Mouse (Mus musculus): ENCODE measurements around the gene Gng13. TPM values are rescaled to one million over a fixed set of nuclear protein-coding genes. Genes with fewer than 3 reads are reported as not detected.

Gng13 gene
- total RNA-seq (2017): not detected in 2 replicates

DNA sequence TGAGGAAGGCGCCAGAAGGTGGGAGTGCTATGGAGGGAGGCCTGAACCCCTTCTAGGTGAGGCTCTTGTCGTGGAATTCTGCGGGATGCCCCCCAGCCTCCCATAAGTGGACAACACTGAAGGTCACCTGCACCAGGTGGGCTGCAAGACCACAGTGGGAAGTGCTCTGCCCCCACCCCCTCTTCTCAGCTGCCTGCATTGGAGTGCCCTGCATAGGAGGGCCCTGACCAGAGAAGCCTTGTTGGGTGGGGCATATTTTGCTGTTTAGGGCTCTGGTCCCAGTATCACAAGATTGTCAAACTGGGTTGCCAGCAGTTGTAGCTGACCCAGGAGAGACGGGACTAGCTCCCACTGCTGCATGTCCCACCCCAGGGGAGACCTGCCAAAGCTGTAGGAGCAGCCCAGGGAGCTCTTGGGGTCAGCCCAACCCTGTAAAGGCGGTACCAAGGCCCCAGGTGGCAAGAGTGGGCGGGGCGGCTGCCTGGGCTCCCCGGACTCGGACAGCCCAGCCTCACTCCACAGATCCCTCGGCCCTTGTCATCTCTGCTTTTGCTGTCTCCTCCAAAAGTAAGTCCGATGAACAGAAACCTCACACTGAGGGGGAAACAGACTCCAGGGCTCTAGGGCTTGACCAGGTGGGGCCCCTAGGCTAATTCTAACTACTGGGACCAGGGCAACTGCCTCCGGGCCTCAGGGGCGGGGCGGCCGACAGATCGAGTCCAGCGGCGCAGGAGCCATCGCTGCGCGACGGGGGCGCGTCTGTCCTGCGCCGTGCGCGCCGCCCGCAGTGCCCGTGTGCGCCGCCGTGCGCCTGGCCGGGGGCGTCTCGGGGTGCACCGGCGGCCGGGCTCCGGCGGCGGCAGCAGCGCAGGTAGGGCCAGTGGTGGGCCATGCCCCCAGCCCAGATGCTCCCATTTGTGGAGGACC is at the start of gene Gng13:
Gene Gng13 (plus strand): TSS at position 461 of the 927 bp plus-strand sequence.
- ATAC-seq (ENCODE audit: extremely low read depth, insufficient number of reproducible peaks, low FRiP score, poor library complexity, severe bottlenecking): no peak

DNA sequence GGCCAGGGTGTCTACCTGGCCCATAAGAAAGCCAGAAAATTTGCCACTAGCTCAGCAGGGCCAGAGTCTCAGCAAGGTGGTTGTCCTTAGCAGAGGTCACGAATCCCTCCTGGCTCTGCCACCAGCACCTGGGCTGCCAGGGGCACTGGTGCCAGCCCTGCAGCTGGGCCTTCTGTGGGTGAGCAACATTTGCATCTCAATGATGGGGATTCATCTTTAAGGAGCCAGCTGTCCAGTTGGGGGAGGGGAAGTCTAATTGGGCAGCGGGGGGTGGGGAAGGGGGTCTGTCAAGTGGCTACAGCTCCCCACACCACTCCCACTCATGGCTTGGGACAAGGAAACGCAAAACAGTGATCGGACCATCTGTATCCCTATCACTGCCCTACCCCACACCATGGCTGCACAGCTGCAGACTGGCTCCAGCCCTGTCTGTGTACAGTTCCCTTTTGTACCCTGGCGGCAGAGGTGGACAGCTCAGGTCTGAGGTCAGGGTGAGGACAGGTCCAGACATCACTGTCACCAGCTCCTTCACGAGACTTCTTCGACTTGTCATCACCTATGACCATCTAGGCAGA is 48.4 kb upstream of the Gng13 start:
- ATAC-seq (ENCODE audit: extremely low read depth, insufficient number of reproducible peaks, low FRiP score, poor library complexity, severe bottlenecking): no peak

DNA sequence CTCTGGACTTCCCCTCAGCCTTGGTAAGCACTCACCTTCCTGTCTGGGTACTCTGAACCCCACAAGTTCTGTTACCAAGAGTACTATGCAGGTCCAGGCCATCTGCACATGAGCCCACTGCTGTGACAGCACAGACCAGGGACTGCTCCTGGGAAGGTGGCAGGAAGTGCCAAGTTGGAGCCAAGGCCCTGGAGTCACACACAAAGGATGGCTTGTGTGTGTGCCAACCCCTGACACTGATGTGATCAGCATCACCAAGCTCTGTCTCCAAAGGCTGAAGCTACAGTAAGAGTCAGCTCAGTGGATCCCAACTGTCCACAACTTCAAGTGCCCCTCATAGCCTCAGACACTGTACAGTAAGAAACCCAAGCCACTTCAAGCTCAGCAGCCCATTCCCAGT is 44.0 kb upstream of the Gng13 start:
- no peak for ATAC-seq (ENCODE audit: extremely low read depth, insufficient number of reproducible peaks, low FRiP score, poor library complexity, severe bottlenecking)

DNA sequence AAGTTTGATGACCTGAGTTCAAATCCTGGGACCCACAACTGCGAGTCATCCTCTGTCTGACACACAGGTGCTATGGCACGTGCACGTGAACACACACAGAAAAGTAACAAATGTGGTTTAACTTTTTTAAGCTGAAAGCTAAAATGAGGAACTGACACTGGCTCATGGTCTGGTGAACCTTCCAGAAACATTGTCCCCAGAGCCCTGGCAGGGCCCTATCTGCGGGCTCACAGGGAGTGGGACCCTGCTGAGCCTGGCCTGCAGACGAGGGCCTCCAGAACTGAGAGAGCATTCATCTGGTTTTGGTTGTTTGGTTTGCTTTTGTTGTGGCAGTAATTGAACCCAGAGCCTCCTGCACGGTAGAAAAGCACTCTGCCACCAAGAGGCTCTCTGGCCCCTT is 39.0 kb upstream of the Gng13 start:
- ATAC-seq (ENCODE audit: extremely low read depth, insufficient number of reproducible peaks, low FRiP score, poor library complexity, severe bottlenecking): peak; percentile 51

DNA sequence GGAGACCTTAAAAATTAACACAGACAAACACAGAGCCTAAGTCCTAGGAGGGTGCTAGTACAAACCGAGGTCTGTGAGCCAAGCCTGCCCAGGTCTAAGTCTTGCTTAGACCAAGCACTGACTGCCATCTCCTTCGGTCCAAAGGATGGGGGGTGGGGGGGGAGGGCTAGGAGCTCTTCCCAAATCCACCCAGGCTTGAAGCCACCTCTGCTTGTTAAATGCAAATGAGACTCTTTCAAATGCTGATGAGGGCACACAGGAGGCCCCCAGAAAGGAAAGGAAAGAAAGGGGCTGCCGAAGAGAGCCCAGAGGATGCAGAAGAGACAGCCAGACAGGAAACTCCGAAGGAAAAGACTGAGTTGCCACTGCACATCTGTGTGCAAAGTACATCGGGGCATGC is 37.2 kb upstream of the Gng13 start:
- no peak for ATAC-seq (ENCODE audit: extremely low read depth, insufficient number of reproducible peaks, low FRiP score, poor library complexity, severe bottlenecking)

DNA sequence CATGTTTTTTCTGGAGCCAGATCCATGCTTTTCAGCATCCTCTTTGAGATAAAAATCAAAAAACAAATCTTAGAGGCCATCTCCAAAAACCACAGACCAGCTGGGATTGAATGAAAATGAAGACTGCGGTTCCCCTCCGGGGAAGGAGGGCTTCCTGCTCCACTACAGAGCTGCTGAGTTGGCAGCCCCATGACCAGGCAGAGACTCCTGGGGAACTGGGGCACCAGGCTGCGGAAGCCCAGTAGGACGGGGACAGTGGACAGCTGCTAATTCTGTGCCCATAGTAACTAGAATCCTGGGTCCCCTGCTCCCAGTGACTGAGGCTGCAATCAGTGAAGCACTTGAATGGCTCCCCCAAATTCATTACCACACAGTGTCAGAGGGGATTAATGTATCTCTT is 35.3 kb upstream of the Gng13 start:
- ATAC-seq (ENCODE audit: extremely low read depth, insufficient number of reproducible peaks, low FRiP score, poor library complexity, severe bottlenecking): no peak

DNA sequence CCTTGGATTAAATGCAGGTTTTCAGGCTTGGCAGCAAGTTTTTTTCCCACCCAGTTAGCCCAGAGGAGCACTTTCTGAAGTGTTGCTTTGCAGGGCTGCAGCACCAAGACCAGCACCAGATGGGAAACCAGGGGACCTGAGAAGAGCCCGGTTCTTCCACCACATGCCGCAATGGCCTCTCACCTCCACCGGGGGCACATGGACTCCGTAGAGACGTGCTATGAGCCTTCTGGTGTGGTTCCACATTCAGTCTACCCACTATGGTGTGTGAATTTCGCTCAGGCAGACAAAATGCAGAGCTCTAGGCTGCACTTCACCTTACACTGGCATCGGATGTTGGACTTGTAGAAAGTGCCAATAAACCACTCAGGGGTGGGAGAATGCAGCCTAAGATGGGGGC is 30.6 kb upstream of the Gng13 start:
- no peak for ATAC-seq (ENCODE audit: extremely low read depth, insufficient number of reproducible peaks, low FRiP score, poor library complexity, severe bottlenecking)

DNA sequence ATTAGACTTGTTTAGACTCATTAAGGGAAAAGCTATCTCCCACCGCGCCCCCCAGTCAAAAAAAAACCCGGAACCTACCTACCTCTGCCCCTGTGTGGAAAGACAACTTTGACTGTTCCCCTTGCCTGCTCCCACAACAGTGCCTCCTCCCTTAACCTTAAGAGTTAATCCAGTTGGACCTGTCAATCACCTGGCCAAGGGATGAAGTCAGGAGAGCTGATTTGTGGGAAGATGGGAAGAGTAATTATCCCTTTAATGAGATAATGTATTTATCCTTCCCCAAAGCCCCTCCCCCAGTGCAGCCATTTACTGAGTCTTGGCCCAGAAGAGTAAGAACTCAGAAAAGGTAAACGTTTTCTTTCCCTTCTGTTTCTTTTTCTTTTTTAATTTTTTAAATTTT is 28.0 kb upstream of the Gng13 start:
- ATAC-seq (ENCODE audit: extremely low read depth, insufficient number of reproducible peaks, low FRiP score, poor library complexity, severe bottlenecking): no peak

DNA sequence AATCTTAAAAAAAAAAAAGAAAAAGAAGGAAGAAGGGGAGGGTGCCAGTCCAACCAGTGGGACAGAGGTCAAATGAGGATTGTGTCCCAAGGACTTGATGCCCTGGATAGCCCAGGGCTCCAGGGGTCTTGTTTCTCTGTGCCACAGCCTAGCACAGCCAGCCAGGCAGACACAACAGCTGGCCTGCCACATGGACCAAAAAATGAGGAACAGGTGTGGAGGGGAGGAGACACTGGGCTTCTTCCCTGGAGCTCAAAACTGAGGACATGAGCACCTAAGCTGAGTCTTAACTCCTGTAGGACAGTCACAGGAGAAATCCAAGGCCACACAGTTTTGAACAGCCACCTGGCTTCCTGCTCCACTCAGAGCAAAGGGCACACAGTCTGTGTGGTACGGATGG is 20.7 kb upstream of the Gng13 start:
- ATAC-seq (ENCODE audit: extremely low read depth, insufficient number of reproducible peaks, low FRiP score, poor library complexity, severe bottlenecking): no peak

DNA sequence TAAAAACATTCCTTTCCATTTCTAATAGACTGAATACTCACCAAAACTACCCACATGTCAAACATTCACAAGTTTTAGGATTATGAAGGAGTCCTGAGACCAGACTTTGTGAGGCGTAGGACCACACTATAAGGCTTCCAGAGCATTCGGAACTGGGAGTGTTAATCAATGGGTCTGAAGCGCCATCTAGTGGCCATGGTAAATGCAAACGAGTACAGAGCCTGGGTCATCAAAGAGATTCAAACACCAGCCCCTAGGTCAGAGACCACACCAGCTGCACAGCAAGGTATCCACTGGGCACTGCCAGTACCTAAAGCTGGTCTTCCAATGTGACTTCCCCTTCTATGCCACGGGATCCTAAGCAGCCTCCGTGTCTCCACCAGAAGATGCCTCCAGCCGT is 18.5 kb upstream of the Gng13 start:
- ATAC-seq (ENCODE audit: extremely low read depth, insufficient number of reproducible peaks, low FRiP score, poor library complexity, severe bottlenecking): peak; percentile 68; the same call in 1 of the 2 replicates

DNA sequence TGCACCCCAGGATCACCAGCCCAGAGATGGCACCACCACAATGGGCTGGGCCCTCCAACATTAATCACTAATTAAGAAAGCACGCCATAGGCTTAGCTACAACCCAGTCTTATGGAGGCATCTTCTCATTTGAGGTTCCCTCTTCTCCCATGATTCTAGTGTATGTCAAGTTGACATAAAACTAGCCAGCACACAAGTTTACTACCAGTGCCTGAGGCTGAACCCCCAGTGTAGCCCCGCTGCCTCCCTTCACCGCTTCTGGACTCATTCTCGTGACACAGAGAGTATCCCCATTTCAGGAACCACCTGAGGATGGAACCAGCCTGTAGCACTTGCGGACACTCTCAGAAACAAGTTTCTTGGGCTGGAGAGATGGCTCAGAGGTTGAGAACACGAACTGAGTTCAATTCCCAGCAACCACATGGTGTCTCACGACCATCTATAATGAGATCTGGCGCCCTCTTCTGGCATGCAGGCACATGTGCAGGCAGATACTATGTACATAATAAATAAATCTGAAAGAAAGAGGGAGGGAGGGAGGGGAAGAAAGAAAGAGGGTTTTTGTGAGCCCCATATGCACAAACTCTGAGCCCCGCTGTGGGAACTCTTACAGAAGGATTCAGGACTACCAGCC is 16.0 kb upstream of the Gng13 start:
- no peak for ATAC-seq (ENCODE audit: extremely low read depth, insufficient number of reproducible peaks, low FRiP score, poor library complexity, severe bottlenecking)

DNA sequence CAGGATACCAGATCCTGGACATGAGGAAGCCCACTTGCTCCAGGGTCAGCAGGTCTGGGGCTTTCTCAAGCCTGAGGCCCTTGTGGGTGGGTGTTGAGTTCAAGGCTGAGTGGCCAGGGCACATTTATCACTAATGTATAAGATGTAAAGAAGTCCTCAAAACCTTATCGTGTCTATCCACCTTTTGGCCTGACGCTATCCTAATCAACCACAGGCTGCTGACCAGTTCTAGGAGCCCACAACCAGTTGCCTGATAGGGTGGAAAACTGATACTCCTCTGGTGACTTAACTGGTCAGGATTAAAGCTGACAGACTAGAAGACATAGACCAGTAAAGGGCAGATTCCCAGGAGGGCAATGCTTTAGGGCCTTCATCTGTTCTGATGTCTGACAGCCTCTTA is 7.0 kb upstream of the Gng13 start:
- ATAC-seq (ENCODE audit: extremely low read depth, insufficient number of reproducible peaks, low FRiP score, poor library complexity, severe bottlenecking): no peak

DNA sequence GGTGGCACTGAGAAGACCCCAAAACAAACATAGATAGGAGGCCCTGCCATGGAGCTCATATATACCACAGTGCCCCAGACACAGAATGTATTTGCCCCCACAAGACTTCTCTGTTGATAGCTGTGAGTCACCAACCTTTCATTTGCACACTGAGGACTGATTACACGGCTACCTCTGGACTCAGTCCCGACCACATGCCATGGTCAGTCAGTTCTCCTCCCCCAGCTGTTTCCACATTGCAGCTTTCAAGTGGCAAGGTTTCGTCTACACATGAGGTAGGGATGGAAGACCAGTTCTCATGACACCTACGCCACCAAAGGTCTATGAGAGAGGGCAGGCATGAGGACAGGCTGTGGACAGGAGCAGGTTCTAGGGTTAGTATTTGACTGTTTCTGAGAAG is 5.8 kb upstream of the Gng13 start:
- ATAC-seq (ENCODE audit: extremely low read depth, insufficient number of reproducible peaks, low FRiP score, poor library complexity, severe bottlenecking): 0 out of 2 replicates have a peak, but pooled peaks have one; percentile 3

DNA sequence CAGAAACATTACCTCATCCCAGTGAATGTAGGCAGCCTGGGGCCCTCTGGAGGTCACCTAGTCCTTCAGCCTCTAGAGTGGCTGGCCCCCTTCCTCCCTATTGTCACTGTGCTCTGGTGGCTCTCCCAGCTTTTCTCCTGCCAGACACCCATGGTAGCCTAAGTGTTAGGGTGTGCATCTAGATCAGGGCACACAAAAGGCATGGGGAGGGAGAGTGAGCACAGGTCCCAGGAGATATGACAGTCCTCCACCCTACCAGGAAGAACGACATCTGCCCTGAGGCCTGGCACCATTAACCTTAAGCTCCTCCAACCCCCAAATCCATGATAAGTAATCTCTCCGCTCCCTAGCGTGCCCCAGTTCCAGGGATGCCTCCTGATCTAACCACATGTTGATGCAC is 1.3 kb upstream of the Gng13 start:
- ATAC-seq (ENCODE audit: extremely low read depth, insufficient number of reproducible peaks, low FRiP score, poor library complexity, severe bottlenecking): no peak

DNA sequence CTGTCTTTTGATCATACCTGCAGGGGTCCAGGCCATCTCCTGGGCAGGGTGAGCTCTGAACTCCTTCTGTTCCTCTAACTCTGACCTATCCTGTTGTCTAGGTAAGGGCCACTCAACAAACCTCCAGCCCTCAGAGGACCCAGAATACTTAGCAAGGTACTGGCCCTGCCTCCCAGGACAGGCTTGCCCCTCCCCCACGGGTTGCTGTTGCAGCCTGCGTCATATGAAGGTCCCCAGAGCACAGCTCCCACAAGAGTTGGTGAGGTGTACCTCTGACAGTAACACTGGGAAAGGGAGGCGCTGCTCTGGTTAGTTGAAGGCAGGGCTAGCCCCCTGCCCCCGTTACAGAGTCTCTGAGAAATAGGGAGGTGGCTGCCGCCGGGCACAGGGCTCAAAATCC is 841 bp upstream of the Gng13 start:
- no peak for ATAC-seq (ENCODE audit: extremely low read depth, insufficient number of reproducible peaks, low FRiP score, poor library complexity, severe bottlenecking)

DNA sequence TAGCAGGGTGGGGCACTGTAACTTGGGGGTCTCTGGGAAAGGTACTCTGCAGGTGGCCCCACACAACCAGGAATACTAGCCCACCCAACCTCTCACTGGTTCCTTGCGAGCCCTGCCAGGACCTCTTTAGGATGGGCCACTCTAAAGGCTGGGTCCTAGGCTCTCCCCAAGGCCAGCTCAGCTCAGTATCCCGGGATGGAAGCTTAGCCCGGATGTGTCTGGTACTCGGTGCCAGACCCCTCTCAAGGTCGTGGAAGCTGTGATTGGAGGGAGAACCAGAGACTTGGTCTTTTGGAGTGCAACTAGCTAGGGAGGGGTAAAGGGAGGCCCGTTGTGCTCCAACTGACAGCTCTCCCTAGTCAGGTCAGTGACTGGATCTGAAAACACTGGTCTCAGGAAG is 720 bp downstream of the Gng13 start:
- no peak for ATAC-seq (ENCODE audit: extremely low read depth, insufficient number of reproducible peaks, low FRiP score, poor library complexity, severe bottlenecking)

DNA sequence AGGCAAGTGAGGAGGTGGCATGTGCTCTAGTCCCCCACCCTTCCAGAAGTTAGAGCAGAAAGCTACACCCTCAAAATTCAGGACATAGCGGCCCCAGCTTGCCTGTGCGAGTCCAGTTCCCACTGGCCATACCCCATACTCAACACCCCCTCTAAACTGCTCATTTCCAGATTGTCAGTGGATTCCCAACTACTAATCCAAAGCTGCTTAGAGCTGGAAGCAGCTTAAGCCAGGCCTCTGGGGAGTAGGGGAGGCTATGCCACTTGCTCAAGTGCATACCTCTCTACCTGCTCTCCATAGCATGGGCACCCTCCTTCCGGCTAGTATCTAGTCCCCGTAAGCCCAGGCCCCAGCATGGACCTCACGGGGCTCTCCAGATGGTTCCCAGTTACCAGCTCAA is 4.5 kb downstream of the Gng13 start:
- no peak for ATAC-seq (ENCODE audit: extremely low read depth, insufficient number of reproducible peaks, low FRiP score, poor library complexity, severe bottlenecking)

DNA sequence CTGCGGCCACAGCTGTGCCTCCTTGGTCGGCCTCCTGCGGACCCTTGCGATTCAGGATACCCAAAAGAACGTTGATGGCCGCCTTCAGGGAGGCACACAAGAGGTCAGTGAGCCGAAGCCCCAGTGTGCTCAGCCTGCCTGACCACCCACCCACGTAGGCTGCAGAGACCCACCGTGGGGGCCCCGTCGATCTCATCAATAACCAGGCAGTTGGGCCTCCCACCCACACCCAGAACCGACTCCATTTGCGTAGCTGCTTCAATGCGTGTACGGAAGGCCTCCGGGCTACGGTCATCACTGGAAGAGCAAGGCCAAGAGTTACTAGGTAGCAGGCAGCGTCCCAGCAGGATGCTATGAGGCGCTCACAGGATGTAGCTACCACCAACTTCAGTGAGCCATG is 6.5 kb downstream of the Gng13 start:
- no peak for ATAC-seq (ENCODE audit: extremely low read depth, insufficient number of reproducible peaks, low FRiP score, poor library complexity, severe bottlenecking)

DNA sequence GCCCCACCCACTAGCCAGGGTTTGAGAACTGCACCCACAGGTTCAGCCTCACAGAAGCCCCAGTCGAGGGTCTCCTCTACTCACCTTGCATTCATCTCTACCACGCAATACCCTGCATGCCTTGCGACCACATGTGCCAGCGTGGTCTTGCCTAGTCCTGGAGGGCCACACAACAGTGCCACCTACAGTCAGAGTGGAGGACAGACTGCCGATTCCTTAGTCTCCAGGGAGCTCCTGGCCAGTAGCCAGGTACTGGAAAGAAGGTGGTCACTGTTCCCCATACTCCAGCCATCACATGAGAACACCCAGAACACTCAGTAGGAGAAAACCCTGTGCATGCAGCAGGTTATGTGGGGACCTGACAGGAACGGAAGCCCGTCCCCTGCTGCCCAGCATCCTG is 6.9 kb downstream of the Gng13 start:
- no peak for ATAC-seq (ENCODE audit: extremely low read depth, insufficient number of reproducible peaks, low FRiP score, poor library complexity, severe bottlenecking)

DNA sequence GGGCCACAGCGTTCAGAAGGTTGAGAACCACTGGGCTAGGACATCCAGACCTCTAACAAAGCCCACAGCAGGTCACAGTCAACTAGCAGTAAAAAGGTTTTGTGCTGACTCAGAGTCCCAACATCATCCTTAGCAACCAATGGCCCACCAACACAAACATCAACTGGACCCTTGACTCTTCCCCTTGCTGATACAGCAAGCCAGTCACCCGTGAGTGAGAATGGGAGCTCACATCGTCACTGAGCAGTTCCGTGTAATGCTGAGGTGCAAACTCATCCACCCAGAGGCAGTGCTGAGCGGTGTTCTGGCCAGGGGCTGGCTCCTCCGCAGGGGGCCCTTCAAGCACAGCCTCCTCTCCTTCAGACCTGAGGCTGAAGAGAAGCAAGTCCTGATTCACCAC is 8.3 kb downstream of the Gng13 start:
- no peak for ATAC-seq (ENCODE audit: extremely low read depth, insufficient number of reproducible peaks, low FRiP score, poor library complexity, severe bottlenecking)

Data from neutrophil, adult 5-6 weeks (primary cell).